Mouse (Mus musculus) hindbrain, postnatal 0 days (tissue): ENCODE data around the gene Mss51. TPM values are rescaled to one million over a fixed set of nuclear protein-coding genes. Genes with fewer than 3 reads are reported as not detected.
A peak's percentile ranks its signal among the peaks of the same experiment; 100 is the strongest.

Experiments used
- ATAC-seq: fragments of 200-750 bp; cut with Nextera tagmentation; 2 replicates; pipeline ENCODE4 v1.8.0; 2017; ENCODE audit warnings: mild to moderate bottlenecking, moderate TSS enrichment, moderate library complexity
- DNase-seq: peaks from one replicate; pipeline ENCODE4 v3.0.0-alpha.2; 2015; ENCODE audit warnings: low spot score
- H3K27ac ChIP-seq: fragments of 300-500 bp; sonication (generic); 2 replicates; pipeline ENCODE4 v1.5.1; 2014; ENCODE audit warnings: mild to moderate bottlenecking
- H3K27me3 ChIP-seq: fragments of 300-500 bp; sonication (generic); 2 replicates; pipeline ENCODE4 v1.6.1; 2014; ENCODE audit warnings: low read length, mixed read lengths; ENCODE audit not compliant: insufficient read depth
- H3K36me3 ChIP-seq: fragments of 300-500 bp; sonication (generic); 2 replicates; pipeline ENCODE4 v1.6.1; 2014; ENCODE audit warnings: low read length, mixed read lengths; ENCODE audit not compliant: insufficient read depth
- H3K4me1 ChIP-seq: fragments of 300-500 bp; sonication (generic); 2 replicates; pipeline ENCODE4 v1.6.1; 2014; ENCODE audit warnings: antibody characterized with exemption, low read length, mixed read lengths; ENCODE audit not compliant: insufficient read depth
- H3K4me2 ChIP-seq: fragments of 300-500 bp; sonication (generic); 2 replicates; pipeline ENCODE4 v1.6.1; 2014; ENCODE audit warnings: low read depth, mild to moderate bottlenecking, low read length, moderate library complexity, mixed read lengths
- H3K4me3 ChIP-seq: fragments of 300-500 bp; sonication (generic); 2 replicates; pipeline ENCODE4 v1.5.1; 2014; ENCODE audit warnings: low read length
- H3K9ac ChIP-seq: fragments of 300-500 bp; sonication (generic); replicated peaks from 2 replicates; pipeline ENCODE4 v1.6.1; 2014; ENCODE audit warnings: mild to moderate bottlenecking, low read length, moderate library complexity, mixed read lengths
- H3K9me3 ChIP-seq: fragments of 300-500 bp; sonication (generic); 2 replicates; pipeline ENCODE4 v1.6.1; 2016; ENCODE audit warnings: low read length, mixed read lengths
- CTCF ChIP-seq: IDR thresholded peaks from 2 replicates; pipeline ENCODE4 v1.5.1; 2016; ENCODE audit warnings: antibody characterized with exemption, control low read depth, low read depth
- WGBS: fragments of 180-500 bp; shearing (Covaris S2); extraction: QIAGEN DNeasy Blood & Tissue Kit; methylation state at CpG from one replicate; pipeline ENCODE4 v1.1.7; 2014; 5-methylcytosine and 5-hydroxymethylcytosine counted together
- polyA plus RNA-seq: library from polyadenylated mRNA; unstranded; fragments of >200 nt; fragmentation: Nextera tagmentation; extraction: Ambion mirVana; gene quantifications from 2 replicates; pipeline ENCODE4 v1.2.1, GENCODE M21; 2015
- total RNA-seq: library from RNA; depleted of rRNA; stranded (reverse); fragments of >200 nt; gene quantifications from 2 replicates; pipeline ENCODE4 v1.2.3, GENCODE M21; 2014

Mss51 gene
- total and polyA plus RNA-seq, 2 experiments from 2014 or later, result 0.08 to 0.26 TPM

- Histone ChIP-seq H3K36me3 (peaks cover 7% of the 10 kb centered on the region), H3K4me3 (no peak overlapping the region), H3K27ac (no peak overlapping the region), H3K27me3 (no peaks in the 10 kb centered on the region), H3K4me2 (no peak overlapping the region), H3K9ac (no peak overlapping the region), H3K4me1 (no peaks in the 10 kb centered on the region), H3K9me3 (no peaks in the 10 kb centered on the region)
- no peak for ATAC-seq
- 66% methylated on average over 2 of the region's 2 CpGs for WGBS
- no peak for DNase-seq
- no peak for TF ChIP-seq CTCF
These were observed 11.7 kb upstream of the Mss51 start for GRCm38 (mm10) chr14:20508424-20508823.

- H3K4me2 ChIP-seq, result no peak overlapping the region
- peaks cover 8% of the 10 kb centered on the region for H3K36me3 ChIP-seq
- H3K9me3 ChIP-seq, result no peaks in the 10 kb centered on the region
- ATAC-seq, result no peak
- no peak overlapping the region for H3K4me3 ChIP-seq
- 94% methylated on average over 10 of the region's 10 CpGs for WGBS
- no peaks in the 10 kb centered on the region for H3K27me3 ChIP-seq
- H3K27ac ChIP-seq, result no peak overlapping the region
- H3K4me1 ChIP-seq, result no peaks in the 10 kb centered on the region
- DNase-seq, result no peak
- no peak for TF ChIP-seq CTCF
- no peak overlapping the region for H3K9ac ChIP-seq
These were observed 6.3 kb upstream of the Mss51 start for GRCm38 (mm10) chr14:20502966-20503365.

- H3K27me3 ChIP-seq, result no peaks in the 10 kb centered on the region
- H3K9ac ChIP-seq, result no peak overlapping the region
- no peak overlapping the region for H3K4me2 ChIP-seq
- DNase-seq, result no peak
- H3K9me3 ChIP-seq, result no peaks in the 10 kb centered on the region
- no peak overlapping the region for H3K4me3 ChIP-seq
- 86% methylated on average over 3 of the region's 3 CpGs for WGBS
- H3K27ac ChIP-seq, result no peak overlapping the region
- H3K36me3 ChIP-seq, result peaks cover 23% of the 10 kb centered on the region
- H3K4me1 ChIP-seq, result no peaks in the 10 kb centered on the region
- no peak for TF ChIP-seq CTCF
- no peak for ATAC-seq
These were observed 3.3 kb upstream of the Mss51 start for GRCm38 (mm10) chr14:20499982-20500381.

GRCm38 (mm10) chr14:20486031-20486430 lies 10.7 kb downstream of the Mss51 start:
- H3K9ac ChIP-seq, result no peak overlapping the region
- ATAC-seq, result no peak

GRCm38 (mm10) chr14:20482051-20482751 lies 14.5 kb downstream of the Mss51 start:
- no peak overlapping the region for H3K9ac ChIP-seq
- 0 out of 2 replicates have a peak, but pooled peaks cover 4% of the 10 kb centered on the region for H3K4me1 ChIP-seq
- H3K4me3 ChIP-seq, result no peak overlapping the region
- peaks cover 12% of the 10 kb centered on the region; the same call in 1 of the 2 replicates for H3K36me3 ChIP-seq
- no peak for DNase-seq
- WGBS, result 91% methylated on average over 7 of the region's 7 CpGs
- H3K27ac ChIP-seq, result no peak overlapping the region
- H3K9me3 ChIP-seq, result no peaks in the 10 kb centered on the region
- no peaks in the 10 kb centered on the region for H3K27me3 ChIP-seq
- no peak overlapping the region for H3K4me2 ChIP-seq
- TF ChIP-seq CTCF, result no peak
- no peak for ATAC-seq

More at GRCm38 (mm10) chr14:20486031-20486430, 10.7 kb downstream of the Mss51 start:
- Histone ChIP-seq H3K4me2 (no peak overlapping the region), H3K4me3 (no peak overlapping the region), H3K36me3 (peaks cover 12% of the 10 kb centered on the region; the same call in 1 of the 2 replicates), H3K4me1 (no peaks in the 10 kb centered on the region), H3K27ac (no peak overlapping the region), H3K27me3 (no peaks in the 10 kb centered on the region), H3K9me3 (no peaks in the 10 kb centered on the region)
- WGBS, result 97% methylated on average over 5 of the region's 5 CpGs
- TF ChIP-seq CTCF, result no peak
- no peak for DNase-seq

GRCm38 (mm10) chr14:20481211-20481610 lies 15.5 kb downstream of the Mss51 start:
- Histone ChIP-seq H3K27me3 (no peaks in the 10 kb centered on the region), H3K9ac (no peak overlapping the region), H3K36me3 (0 out of 2 replicates have a peak, but pooled peaks cover 9% of the 10 kb centered on the region), H3K4me1 (0 out of 2 replicates have a peak, but pooled peaks cover 4% of the 10 kb centered on the region), H3K9me3 (no peaks in the 10 kb centered on the region), H3K27ac (no peak overlapping the region), H3K4me2 (no peak overlapping the region), H3K4me3 (no peak overlapping the region)
- no peak for TF ChIP-seq CTCF
- no peak for ATAC-seq
- WGBS, result 28% methylated on average over 5 of the region's 5 CpGs
- DNase-seq, result no peak

GRCm38 (mm10) chr14:20480195-20480579 lies 16.5 kb downstream of the Mss51 start:
- Histone ChIP-seq H3K27me3 (no peaks in the 10 kb centered on the region), H3K4me2 (peak overlapping the region; percentile 61), H3K9ac (peak overlapping the region; percentile 53), H3K4me1 (0 out of 2 replicates have a peak, but pooled peaks cover 4% of the 10 kb centered on the region), H3K4me3 (peak overlapping the region; percentile 53), H3K27ac (0 out of 2 replicates have a peak overlapping the region, but pooled peaks have one; percentile 60), H3K36me3 (0 out of 2 replicates have a peak, but pooled peaks cover 9% of the 10 kb centered on the region), H3K9me3 (no peaks in the 10 kb centered on the region)
- no peak for ATAC-seq
- 55% methylated on average over 1 of the region's 1 CpGs for WGBS
- no peak for TF ChIP-seq CTCF
- DNase-seq, result no peak
